Mouse (Mus musculus): ENCODE measurements at regions not wholly inside any gene's neighbourhood (a gene's known extent, or its start where the extent isn't known, plus 50 kb on each side); places are given as distances from the start of the nearest gene placed in this dataset.

- Histone ChIP-seq H3K4me2 (ENCODE audit: low read depth, low read length, poor library complexity, severe bottlenecking) (no peak overlapping the region), H3K9me3 (ENCODE audit: low read length) (no peaks in the 10 kb centered on the region), H3K9ac (replicated peaks; ENCODE audit: low read length, poor library complexity, severe bottlenecking) (no peak overlapping the region), H3K36me3 (ENCODE audit: insufficient read depth, low read length) (no peaks in the 10 kb centered on the region), H3K27me3 (ENCODE audit: insufficient read depth, low read length) (no peaks in the 10 kb centered on the region), H3K4me3 (ENCODE audit: low read depth, low read length) (no peak overlapping the region), H3K27ac (ENCODE audit: low read depth, low read length) (no peak overlapping the region), H3K4me1 (ENCODE audit: insufficient read depth, low read length) (no peaks in the 10 kb centered on the region)
- TF ChIP-seq CTCF (IDR thresholded peaks at IDR 0.05): no peak
- 86% methylated on average over 7 of the region's 7 CpGs for WGBS
- DNase-seq (ENCODE audit: low spot score): no peak
- ATAC-seq (ENCODE audit: low FRiP score): no peak
Observed at GRCm38 (mm10) chr4:137200968-137201367, 76.3 kb upstream of the Wnt4 start.

GRCm38 (mm10) chr4:137200426-137200825, 76.9 kb upstream of the Wnt4 start:
- no peaks in the 10 kb centered on the region for H3K36me3 ChIP-seq (ENCODE audit: insufficient read depth, low read length)
- ATAC-seq (ENCODE audit: low FRiP score) (no peak), DNase-seq (ENCODE audit: low spot score) (peak; percentile 18)
- H3K27me3 ChIP-seq (ENCODE audit: insufficient read depth, low read length): no peaks in the 10 kb centered on the region
- H3K9ac ChIP-seq (replicated peaks; ENCODE audit: low read length, poor library complexity, severe bottlenecking): no peak overlapping the region
- H3K4me3 ChIP-seq (ENCODE audit: low read depth, low read length): no peak overlapping the region
- H3K9me3 ChIP-seq (ENCODE audit: low read length): no peaks in the 10 kb centered on the region
- no peak overlapping the region for H3K4me2 ChIP-seq (ENCODE audit: low read depth, low read length, poor library complexity, severe bottlenecking)
- no peak overlapping the region for H3K27ac ChIP-seq (ENCODE audit: low read depth, low read length)
- 42% methylated on average over 9 of the region's 9 CpGs for WGBS
- TF ChIP-seq CTCF (IDR thresholded peaks at IDR 0.05): no peak
- H3K4me1 ChIP-seq (ENCODE audit: insufficient read depth, low read length): no peaks in the 10 kb centered on the region

- Histone ChIP-seq H3K27ac (ENCODE audit: low read depth, low read length) (no peak overlapping the region), H3K27me3 (ENCODE audit: insufficient read depth, low read length) (no peaks in the 10 kb centered on the region), H3K4me1 (ENCODE audit: insufficient read depth, low read length) (no peaks in the 10 kb centered on the region), H3K4me2 (ENCODE audit: low read depth, low read length, poor library complexity, severe bottlenecking) (no peak overlapping the region), H3K36me3 (ENCODE audit: insufficient read depth, low read length) (no peaks in the 10 kb centered on the region), H3K4me3 (ENCODE audit: low read depth, low read length) (no peak overlapping the region), H3K9ac (replicated peaks; ENCODE audit: low read length, poor library complexity, severe bottlenecking) (no peak overlapping the region), H3K9me3 (ENCODE audit: low read length) (no peaks in the 10 kb centered on the region)
- ATAC-seq (ENCODE audit: low FRiP score): peak; percentile 76
- no peak for DNase-seq (ENCODE audit: low spot score)
- no peak for TF ChIP-seq CTCF (IDR thresholded peaks at IDR 0.05)
- 19% methylated on average over 5 of the region's 5 CpGs for WGBS
Observed at GRCm38 (mm10) chr4:137196491-137196974, 80.8 kb upstream of the Wnt4 start.

GRCm38 (mm10) chr4:137194106-137194505, 83.2 kb upstream of the Wnt4 start:
- Histone ChIP-seq H3K27ac (ENCODE audit: low read depth, low read length) (no peak overlapping the region), H3K27me3 (ENCODE audit: insufficient read depth, low read length) (no peaks in the 10 kb centered on the region), H3K9ac (replicated peaks; ENCODE audit: low read length, poor library complexity, severe bottlenecking) (no peak overlapping the region), H3K4me1 (ENCODE audit: insufficient read depth, low read length) (no peaks in the 10 kb centered on the region), H3K36me3 (ENCODE audit: insufficient read depth, low read length) (no peaks in the 10 kb centered on the region), H3K4me2 (ENCODE audit: low read depth, low read length, poor library complexity, severe bottlenecking) (no peak overlapping the region), H3K4me3 (ENCODE audit: low read depth, low read length) (no peak overlapping the region), H3K9me3 (ENCODE audit: low read length) (no peaks in the 10 kb centered on the region)
- DNase-seq (ENCODE audit: low spot score) (no peak), ATAC-seq (ENCODE audit: low FRiP score) (no peak)
- no peak for TF ChIP-seq CTCF (IDR thresholded peaks at IDR 0.05)
- WGBS: 85% methylated on average over 11 of the region's 11 CpGs

- Histone ChIP-seq H3K9ac (replicated peaks; ENCODE audit: low read length, poor library complexity, severe bottlenecking) (no peak overlapping the region), H3K27ac (ENCODE audit: low read depth, low read length) (no peak overlapping the region), H3K4me3 (ENCODE audit: low read depth, low read length) (no peak overlapping the region), H3K27me3 (ENCODE audit: insufficient read depth, low read length) (no peaks in the 10 kb centered on the region), H3K4me2 (ENCODE audit: low read depth, low read length, poor library complexity, severe bottlenecking) (no peak overlapping the region), H3K36me3 (ENCODE audit: insufficient read depth, low read length) (no peaks in the 10 kb centered on the region), H3K4me1 (ENCODE audit: insufficient read depth, low read length) (no peaks in the 10 kb centered on the region), H3K9me3 (ENCODE audit: low read length) (no peaks in the 10 kb centered on the region)
- WGBS: 68% methylated on average over 10 of the region's 10 CpGs
- ATAC-seq (ENCODE audit: low FRiP score) (no peak), DNase-seq (ENCODE audit: low spot score) (no peak)
- TF ChIP-seq CTCF (IDR thresholded peaks at IDR 0.05): no peak
Observed at GRCm38 (mm10) chr4:137190625-137191024, 86.7 kb upstream of the Wnt4 start.

- H3K4me2 ChIP-seq (ENCODE audit: low read depth, low read length, poor library complexity, severe bottlenecking): no peak overlapping the region
- no peak overlapping the region for H3K4me3 ChIP-seq (ENCODE audit: low read depth, low read length)
- H3K36me3 ChIP-seq (ENCODE audit: insufficient read depth, low read length): no peaks in the 10 kb centered on the region
- TF ChIP-seq CTCF (IDR thresholded peaks at IDR 0.05): no peak
- no peaks in the 10 kb centered on the region for H3K27me3 ChIP-seq (ENCODE audit: insufficient read depth, low read length)
- no peak overlapping the region for H3K9ac ChIP-seq (replicated peaks; ENCODE audit: low read length, poor library complexity, severe bottlenecking)
- H3K4me1 ChIP-seq (ENCODE audit: insufficient read depth, low read length): no peaks in the 10 kb centered on the region
- DNase-seq (ENCODE audit: low spot score) (no peak), ATAC-seq (ENCODE audit: low FRiP score) (no peak)
- H3K27ac ChIP-seq (ENCODE audit: low read depth, low read length): no peak overlapping the region
- H3K9me3 ChIP-seq (ENCODE audit: low read length): no peaks in the 10 kb centered on the region
- 88% methylated on average over 4 of the region's 4 CpGs for WGBS
Observed at GRCm38 (mm10) chr4:137189801-137190200, 87.5 kb upstream of the Wnt4 start.
